Mouse (Mus musculus): ENCODE measurements around the gene Map3k7cl. TPM values are rescaled to one million over a fixed set of nuclear protein-coding genes. Genes with fewer than 3 reads are reported as not detected.

Map3k7cl gene
- polyA plus RNA-seq (2015; fragmentation: Nextera tagmentation; extraction: Ambion mirVana) = not detected in 2 replicates

DNA sequence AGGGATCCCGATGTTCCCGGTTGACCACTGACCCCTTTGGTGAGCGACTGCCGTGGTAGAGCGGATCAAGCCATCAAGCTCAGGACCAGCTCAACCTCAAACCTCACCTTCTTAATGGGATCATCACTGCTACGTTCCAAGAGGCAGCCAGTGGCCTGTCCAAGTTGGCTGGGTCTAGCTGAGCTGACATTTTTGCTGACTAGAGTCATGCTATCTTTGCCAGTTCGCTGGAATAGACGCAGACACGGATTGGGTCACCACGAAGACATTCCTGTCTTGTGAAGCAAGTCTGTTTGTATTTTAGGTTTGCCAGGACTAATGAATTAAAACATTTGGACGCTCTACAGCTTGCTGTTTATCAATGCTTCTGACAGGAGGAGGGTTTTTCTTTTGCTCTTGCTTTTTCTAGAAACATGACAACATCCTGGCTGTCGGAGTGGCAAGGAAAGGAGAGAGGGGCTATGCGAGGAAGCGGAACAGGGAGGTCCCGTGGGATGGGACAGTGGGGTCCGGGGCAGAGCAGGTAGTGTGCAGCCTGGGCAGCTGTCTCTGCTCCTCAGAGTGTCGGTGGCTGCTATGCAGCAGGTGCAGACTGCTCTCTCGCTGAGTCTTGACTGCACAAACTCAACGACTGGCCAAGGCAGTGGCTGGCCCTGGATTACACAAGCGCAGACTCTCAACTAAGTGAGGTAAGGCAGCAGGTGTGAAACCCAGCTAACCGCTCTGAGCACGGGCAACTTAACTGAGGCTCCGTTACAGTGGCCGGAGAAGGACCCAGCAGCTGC is at the start of gene Map3k7cl:
Gene Map3k7cl, plus strand, starts transcription at position 424 of the 785 bp plus-strand sequence.
- Histone ChIP-seq H3K36me3 (no peaks in the 10 kb centered on the region), H3K9me3 (no peaks in the 10 kb centered on the region), H3K4me3 (replicated peaks) (no peak within 1 kb of the TSS), H3K9ac (replicated peaks) (no peak within 1 kb of the TSS), H3K4me2 (replicated peaks) (no peak within 1 kb of the TSS), H3K27me3 (no peaks in the 10 kb centered on the region), H3K27ac (no peak within 1 kb of the TSS), H3K4me1 (replicated peaks) (no peaks in the 10 kb centered on the region)
- ATAC-seq = no peak
- 83% methylated on average over 24 of the region's 24 CpGs for WGBS

DNA sequence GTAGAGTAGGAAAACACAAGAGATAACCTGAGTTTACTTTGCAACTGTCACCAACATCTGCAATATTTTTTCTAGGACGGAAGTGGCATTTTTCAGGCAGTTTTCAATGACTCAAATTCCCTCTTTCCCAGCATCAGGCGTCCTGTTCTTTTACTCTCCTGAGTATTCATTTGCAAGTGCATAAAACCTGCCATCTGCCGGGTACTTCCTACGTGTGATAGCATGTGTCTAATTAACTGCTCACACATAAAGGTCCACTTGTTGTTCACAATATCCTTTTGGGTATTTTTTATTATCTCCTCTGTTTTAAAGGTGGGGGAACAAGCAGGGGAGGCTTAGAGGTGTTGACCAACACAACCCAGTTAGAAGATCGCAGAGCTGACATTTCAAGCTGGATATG is 41.4 kb upstream of the Map3k7cl start:
- Histone ChIP-seq H3K9me3 (no peaks in the 10 kb centered on the region), H3K4me2 (replicated peaks) (no peak overlapping the region), H3K27me3 (no peaks in the 10 kb centered on the region), H3K4me1 (replicated peaks) (0 out of 2 replicates have a peak, but pooled peaks cover 4% of the 10 kb centered on the region), H3K4me3 (replicated peaks) (no peak overlapping the region), H3K9ac (replicated peaks) (no peak overlapping the region), H3K27ac (no peak overlapping the region), H3K36me3 (no peaks in the 10 kb centered on the region)
- WGBS = 67% methylated on average over 5 of the region's 5 CpGs
- ATAC-seq = no peak

DNA sequence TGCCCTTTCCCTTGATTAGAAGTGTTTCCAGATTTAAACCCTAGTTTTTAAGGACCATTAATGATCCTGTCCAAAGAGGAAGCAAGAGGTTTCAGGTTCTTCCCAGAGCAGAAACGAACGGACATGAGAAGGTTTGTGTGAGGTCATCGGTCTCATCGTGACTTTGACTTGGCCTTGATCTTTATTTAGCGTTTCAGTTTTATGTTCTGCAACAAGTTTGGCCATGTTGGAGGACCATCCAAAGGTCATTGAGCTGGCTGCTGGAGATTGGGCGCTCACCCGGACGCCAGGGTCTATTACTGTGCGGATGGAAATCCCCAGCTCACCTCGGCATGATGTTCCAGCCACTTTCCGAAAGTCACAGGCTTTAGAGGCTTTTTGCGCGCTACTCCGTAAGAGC is 40.8 kb upstream of the Map3k7cl start:
- Histone ChIP-seq H3K27ac (no peak overlapping the region), H3K4me2 (replicated peaks) (no peak overlapping the region), H3K4me3 (replicated peaks) (no peak overlapping the region), H3K36me3 (no peaks in the 10 kb centered on the region), H3K9ac (replicated peaks) (no peak overlapping the region), H3K4me1 (replicated peaks) (0 out of 2 replicates have a peak, but pooled peaks cover 3% of the 10 kb centered on the region), H3K27me3 (no peaks in the 10 kb centered on the region), H3K9me3 (no peaks in the 10 kb centered on the region)
- ATAC-seq = no peak
- WGBS = 94% methylated on average over 14 of the region's 14 CpGs

DNA sequence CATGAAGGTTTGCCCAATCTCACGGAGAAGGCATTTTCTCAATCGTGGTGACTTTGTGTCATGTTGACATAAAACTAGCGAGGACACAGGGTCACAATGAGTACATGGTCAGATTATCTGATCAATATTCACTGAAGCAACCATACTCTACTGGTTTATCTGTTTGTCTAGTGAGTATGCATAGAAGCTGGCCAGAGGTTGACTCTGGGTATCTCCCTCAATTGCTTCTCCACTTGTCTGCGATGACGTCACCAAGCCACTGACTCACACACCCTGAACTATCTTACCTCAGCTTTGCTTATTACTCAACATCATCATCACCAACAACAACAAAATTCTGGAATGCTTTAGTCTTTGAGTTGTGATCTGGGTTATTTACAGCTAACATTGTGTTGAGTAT is 28.9 kb upstream of the Map3k7cl start:
- no peaks in the 10 kb centered on the region for H3K27me3 ChIP-seq
- H3K4me1 ChIP-seq (replicated peaks) = peaks cover 4% of the 10 kb centered on the region; the same call in 1 of the 2 replicates
- no peaks in the 10 kb centered on the region for H3K36me3 ChIP-seq
- H3K27ac ChIP-seq = no peak overlapping the region
- WGBS = 95% methylated on average over 5 of the region's 5 CpGs
- H3K4me2 ChIP-seq (replicated peaks) = no peak overlapping the region
- H3K9ac ChIP-seq (replicated peaks) = no peak overlapping the region
- H3K9me3 ChIP-seq = no peaks in the 10 kb centered on the region
- no peak for ATAC-seq
- no peak overlapping the region for H3K4me3 ChIP-seq (replicated peaks)

DNA sequence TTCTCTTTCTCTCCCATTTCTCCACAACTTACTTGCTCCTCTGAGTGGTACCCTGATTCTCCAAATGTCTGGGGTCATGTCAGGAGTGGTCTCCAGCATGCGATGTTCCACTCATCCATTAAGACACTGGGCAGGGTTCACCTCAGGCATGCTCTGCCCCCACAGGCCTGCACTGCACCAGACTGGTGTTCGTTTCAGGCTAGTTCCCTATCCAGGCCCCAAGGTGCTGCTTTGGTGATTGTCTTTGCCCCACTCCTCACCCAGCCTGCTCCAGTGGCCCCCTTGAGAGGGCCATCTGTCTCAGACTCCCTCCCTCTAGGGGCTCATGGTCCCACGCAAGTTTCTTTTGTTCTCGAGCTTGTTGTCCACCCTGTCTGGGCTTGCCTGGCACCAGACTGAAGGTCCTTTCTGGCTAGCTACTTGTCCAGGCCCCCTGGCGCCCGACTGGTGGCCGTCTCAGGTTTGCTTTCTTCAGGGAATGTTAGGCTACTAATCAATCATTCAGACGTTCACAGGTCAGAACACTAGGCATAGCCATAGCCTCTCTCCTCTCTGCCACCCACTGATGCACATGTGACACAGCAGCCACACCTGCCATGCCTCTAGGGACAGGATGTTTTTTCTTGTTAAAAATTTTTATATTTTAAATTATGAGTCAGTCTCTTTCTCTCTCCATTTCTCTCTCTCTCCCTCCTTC is 25.4 kb upstream of the Map3k7cl start:
- H3K27ac ChIP-seq = no peak overlapping the region
- WGBS = 69% methylated on average over 8 of the region's 8 CpGs

DNA sequence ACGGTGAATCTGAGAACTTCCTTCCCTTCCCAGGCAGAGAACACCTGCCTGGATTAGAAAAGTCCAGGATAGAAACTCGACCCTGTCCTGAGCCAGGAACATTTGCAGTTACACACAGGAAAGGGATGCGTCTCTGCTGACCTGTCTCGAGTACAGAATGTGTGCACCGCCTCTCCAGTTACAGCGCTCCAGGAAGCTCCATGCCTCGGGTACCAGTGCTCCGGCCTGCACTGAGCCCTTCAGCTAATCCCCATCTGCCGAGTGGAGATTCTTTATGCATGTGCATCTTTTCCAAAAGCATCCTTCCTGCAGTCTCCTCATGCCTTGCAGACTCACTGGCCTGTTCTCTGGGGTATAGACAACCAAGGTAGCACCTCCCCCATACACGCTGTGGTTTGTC is 24.4 kb upstream of the Map3k7cl start:
- H3K9ac ChIP-seq (replicated peaks) = no peak overlapping the region
- ATAC-seq = no peak
- no peak overlapping the region for H3K4me2 ChIP-seq (replicated peaks)
- no peak overlapping the region for H3K27ac ChIP-seq
- no peaks in the 10 kb centered on the region for H3K9me3 ChIP-seq
- WGBS = 78% methylated on average over 10 of the region's 10 CpGs
- peaks cover 6% of the 10 kb centered on the region; the same call in 1 of the 2 replicates for H3K4me1 ChIP-seq (replicated peaks)
- no peaks in the 10 kb centered on the region for H3K27me3 ChIP-seq
- H3K36me3 ChIP-seq = no peaks in the 10 kb centered on the region
- no peak overlapping the region for H3K4me3 ChIP-seq (replicated peaks)

More for the DNA sequence above, 25.4 kb upstream of the Map3k7cl start:
- H3K4me2 ChIP-seq (replicated peaks) = no peak overlapping the region
- H3K27me3 ChIP-seq = no peaks in the 10 kb centered on the region
- H3K4me1 ChIP-seq (replicated peaks) = peaks cover 6% of the 10 kb centered on the region; the same call in 1 of the 2 replicates
- no peaks in the 10 kb centered on the region for H3K9me3 ChIP-seq
- no peak overlapping the region for H3K9ac ChIP-seq (replicated peaks)
- peak; percentile 30; the same call in 1 of the 2 replicates for ATAC-seq
- H3K4me3 ChIP-seq (replicated peaks) = no peak overlapping the region
- no peaks in the 10 kb centered on the region for H3K36me3 ChIP-seq

DNA sequence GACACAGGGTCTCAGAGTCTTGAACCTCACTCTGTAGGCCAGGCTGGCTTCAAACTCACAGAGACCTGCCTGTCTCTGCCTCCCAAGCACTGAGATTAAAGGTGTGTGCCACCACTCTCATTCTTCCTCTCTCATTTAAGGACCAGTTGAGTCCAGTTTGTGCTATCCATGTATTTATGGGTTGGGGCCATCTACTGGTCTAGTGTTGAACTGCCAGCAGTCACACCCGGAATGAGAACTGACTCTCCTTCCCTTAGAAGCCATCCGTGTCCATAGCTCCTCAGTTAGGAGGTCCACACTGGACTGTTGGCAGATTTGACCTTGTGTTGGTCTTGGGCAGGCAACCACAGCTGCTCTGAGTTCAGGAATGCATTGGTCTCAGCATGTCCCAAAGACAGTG is 4.8 kb upstream of the Map3k7cl start:
- Histone ChIP-seq H3K4me3 (replicated peaks) (no peak overlapping the region), H3K4me2 (replicated peaks) (no peak overlapping the region), H3K27ac (no peak overlapping the region), H3K9me3 (no peaks in the 10 kb centered on the region), H3K4me1 (replicated peaks) (no peaks in the 10 kb centered on the region), H3K36me3 (no peaks in the 10 kb centered on the region), H3K27me3 (no peaks in the 10 kb centered on the region), H3K9ac (replicated peaks) (no peak overlapping the region)
- WGBS = 84% methylated on average over 2 of the region's 2 CpGs
- ATAC-seq = no peak

DNA sequence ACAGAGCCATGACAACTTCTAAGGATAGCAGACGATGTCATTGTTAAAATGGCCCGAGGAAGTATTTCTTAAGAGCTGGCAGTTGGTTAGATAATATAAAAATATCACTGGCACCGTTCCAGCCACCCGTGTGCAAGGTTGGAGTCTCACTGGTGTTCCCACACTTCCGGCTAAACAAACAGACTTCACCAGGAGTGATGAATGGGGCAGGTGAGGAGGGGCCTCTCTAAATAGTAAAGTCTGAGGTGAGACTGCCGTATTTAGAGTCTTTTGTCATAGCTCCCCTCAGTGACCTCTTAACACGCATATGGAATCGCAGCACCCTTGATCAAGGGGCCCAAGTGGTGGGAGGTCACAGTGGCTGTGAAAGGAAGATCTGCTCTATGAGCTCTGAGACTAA is 3.2 kb downstream of the Map3k7cl start:
- WGBS = 86% methylated on average over 8 of the region's 8 CpGs
- Histone ChIP-seq H3K36me3 (no peaks in the 10 kb centered on the region), H3K4me2 (replicated peaks) (no peak overlapping the region), H3K9me3 (no peaks in the 10 kb centered on the region), H3K4me3 (replicated peaks) (no peak overlapping the region), H3K27ac (no peak overlapping the region), H3K4me1 (replicated peaks) (no peaks in the 10 kb centered on the region), H3K27me3 (no peaks in the 10 kb centered on the region), H3K9ac (replicated peaks) (no peak overlapping the region)
- no peak for ATAC-seq

DNA sequence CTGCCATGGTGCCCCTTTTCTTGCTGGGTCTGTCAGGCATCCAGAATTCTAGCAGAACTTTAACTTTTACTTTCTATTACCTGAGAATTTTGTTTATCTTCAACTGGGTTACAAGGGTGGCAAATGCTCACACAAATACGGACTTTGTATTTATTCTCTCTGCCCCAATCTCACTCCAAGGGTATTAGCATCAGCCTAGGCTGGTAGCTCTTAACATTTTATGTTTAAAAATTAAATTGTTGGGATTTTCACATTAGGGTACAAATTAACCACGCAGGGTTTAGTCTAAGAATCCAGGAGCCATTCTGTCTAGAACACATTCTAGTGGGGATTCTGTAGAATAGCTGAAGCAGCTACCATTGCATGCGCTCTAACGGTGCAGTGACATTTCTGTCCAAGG is 8.4 kb downstream of the Map3k7cl start:
- WGBS = 88% methylated on average over 4 of the region's 4 CpGs
- H3K9me3 ChIP-seq = no peaks in the 10 kb centered on the region
- H3K27me3 ChIP-seq = no peaks in the 10 kb centered on the region
- no peak overlapping the region for H3K27ac ChIP-seq
- no peak overlapping the region for H3K9ac ChIP-seq (replicated peaks)
- H3K4me2 ChIP-seq (replicated peaks) = no peak overlapping the region
- no peak for ATAC-seq
- H3K4me1 ChIP-seq (replicated peaks) = no peaks in the 10 kb centered on the region
- H3K4me3 ChIP-seq (replicated peaks) = no peak overlapping the region
- H3K36me3 ChIP-seq = no peaks in the 10 kb centered on the region

DNA sequence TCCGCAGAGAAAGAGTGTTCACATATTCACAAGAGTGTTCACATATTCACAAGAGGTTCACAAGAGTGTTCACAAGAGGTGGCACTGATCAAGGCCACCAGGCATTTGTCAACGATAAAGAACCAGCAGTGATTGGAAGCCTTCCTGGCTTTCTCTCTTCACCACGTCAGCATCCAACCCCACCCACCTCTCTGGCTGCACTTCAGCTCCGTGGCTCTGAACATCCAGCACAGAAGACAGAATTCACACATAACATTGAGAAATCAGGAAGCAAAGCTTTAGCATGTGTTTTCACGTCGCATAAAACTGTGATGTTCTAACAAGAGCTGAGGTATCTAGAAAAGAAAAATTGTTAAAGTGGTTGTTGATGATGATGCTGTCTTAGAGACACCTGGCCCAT is 10.4 kb downstream of the Map3k7cl start:
- Histone ChIP-seq H3K4me3 (replicated peaks) (no peak overlapping the region), H3K27me3 (no peaks in the 10 kb centered on the region), H3K27ac (no peak overlapping the region), H3K4me2 (replicated peaks) (no peak overlapping the region), H3K9me3 (no peaks in the 10 kb centered on the region), H3K4me1 (replicated peaks) (no peaks in the 10 kb centered on the region), H3K36me3 (no peaks in the 10 kb centered on the region), H3K9ac (replicated peaks) (no peak overlapping the region)
- WGBS = 89% methylated on average over 6 of the region's 6 CpGs
- no peak for ATAC-seq

DNA sequence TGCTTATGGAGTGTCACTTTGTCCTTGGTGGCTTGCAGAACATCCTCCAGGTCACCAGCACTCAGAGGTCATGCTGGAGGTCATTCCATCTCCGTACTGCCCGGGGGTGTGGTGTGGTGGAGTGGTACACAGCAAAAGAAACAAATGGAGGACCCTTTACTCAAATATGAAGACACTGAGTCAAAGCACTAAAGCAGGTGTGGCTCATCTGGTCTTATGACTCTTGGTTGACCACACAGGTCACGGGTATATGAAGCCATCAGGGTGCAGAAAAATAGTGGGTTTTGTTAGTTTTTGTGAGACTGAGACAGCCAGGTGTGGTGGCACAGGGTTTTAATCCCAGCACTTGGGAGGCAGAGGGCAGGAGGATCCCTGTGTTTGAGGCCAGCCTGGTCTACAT is 11.4 kb downstream of the Map3k7cl start:
- no peaks in the 10 kb centered on the region for H3K27me3 ChIP-seq
- H3K4me2 ChIP-seq (replicated peaks) = no peak overlapping the region
- no peak overlapping the region for H3K27ac ChIP-seq
- 90% methylated on average over 3 of the region's 3 CpGs for WGBS
- no peaks in the 10 kb centered on the region for H3K4me1 ChIP-seq (replicated peaks)
- H3K36me3 ChIP-seq = no peaks in the 10 kb centered on the region
- no peak overlapping the region for H3K4me3 ChIP-seq (replicated peaks)
- no peaks in the 10 kb centered on the region for H3K9me3 ChIP-seq
- ATAC-seq = no peak
- no peak overlapping the region for H3K9ac ChIP-seq (replicated peaks)

DNA sequence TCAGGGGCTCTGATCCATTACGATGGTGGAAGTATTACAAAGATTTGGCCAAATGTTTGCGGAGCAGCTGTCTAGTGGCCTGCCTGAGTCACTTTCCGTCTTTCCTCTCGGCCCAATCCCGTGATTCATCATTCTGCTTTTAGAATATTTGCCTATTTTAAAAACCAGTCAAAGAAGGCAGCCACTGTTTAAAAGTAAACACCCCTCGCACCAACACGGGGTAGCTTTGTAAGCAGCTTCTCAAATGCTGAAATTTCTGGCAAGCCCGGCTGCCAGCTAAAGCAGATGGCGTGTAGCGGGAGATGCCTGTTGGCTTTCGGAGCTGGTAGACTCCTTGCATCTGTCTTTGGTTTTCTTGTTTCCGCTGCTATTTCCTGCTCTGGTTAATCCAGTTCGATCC is 14.4 kb downstream of the Map3k7cl start:
- H3K27ac ChIP-seq = no peak overlapping the region
- H3K4me3 ChIP-seq (replicated peaks) = no peak overlapping the region
- no peaks in the 10 kb centered on the region for H3K4me1 ChIP-seq (replicated peaks)
- H3K9ac ChIP-seq (replicated peaks) = no peak overlapping the region
- H3K27me3 ChIP-seq = no peaks in the 10 kb centered on the region
- no peaks in the 10 kb centered on the region for H3K36me3 ChIP-seq
- no peak for ATAC-seq
- WGBS = 86% methylated on average over 13 of the region's 13 CpGs
- H3K9me3 ChIP-seq = no peaks in the 10 kb centered on the region
- no peak overlapping the region for H3K4me2 ChIP-seq (replicated peaks)

All from midbrain, embryonic 13.5 days (tissue).